Mouse (Mus musculus) yolk sac, embryonic 10.5 days (tissue): ENCODE measurements around the gene Kif5c.

Experiments
- DNase-seq: peaks from one replicate; pipeline ENCODE4 v3.0.0-alpha.2; 2017; ENCODE audit warnings: low spot score

Kif5c gene

GRCm38 (mm10) chr2:49719854-49720253 is 100.8 kb downstream of the Kif5c start:
- DNase-seq: peak; percentile 33

GRCm38 (mm10) chr2:49720343-49720742 is 101.2 kb downstream of the Kif5c start:
- no peak for DNase-seq

- no peak for DNase-seq
Measured at GRCm38 (mm10) chr2:49722331-49722730, 103.2 kb downstream of the Kif5c start.

GRCm38 (mm10) chr2:49722983-49723382 is 103.9 kb downstream of the Kif5c start:
- DNase-seq: no peak

GRCm38 (mm10) chr2:49726672-49727071 is 107.6 kb downstream of the Kif5c start:
- no peak for DNase-seq

- peak; percentile 61 for DNase-seq
Measured at GRCm38 (mm10) chr2:49727199-49727598, 108.1 kb downstream of the Kif5c start.

GRCm38 (mm10) chr2:49727686-49728085 is 108.6 kb downstream of the Kif5c start:
- no peak for DNase-seq

GRCm38 (mm10) chr2:49728896-49729610 is 110.0 kb downstream of the Kif5c start:
- DNase-seq: no peak

- DNase-seq: no peak
Measured at GRCm38 (mm10) chr2:49729611-49729969, 110.5 kb downstream of the Kif5c start.

- no peak for DNase-seq
Measured at GRCm38 (mm10) chr2:49730183-49730582, 111.1 kb downstream of the Kif5c start.

- no peak for DNase-seq
Measured at GRCm38 (mm10) chr2:49732745-49733655, 113.9 kb downstream of the Kif5c start.

- DNase-seq: no peak
Measured at GRCm38 (mm10) chr2:49733656-49734008, 114.5 kb downstream of the Kif5c start.

- DNase-seq: peak; percentile 46
Measured at GRCm38 (mm10) chr2:49734013-49734780, 115.1 kb downstream of the Kif5c start.

- DNase-seq: no peak
Measured at GRCm38 (mm10) chr2:49735386-49735785, 116.3 kb downstream of the Kif5c start.

- DNase-seq: no peak
Measured at GRCm38 (mm10) chr2:49739046-49739445, 119.9 kb downstream of the Kif5c start.

GRCm38 (mm10) chr2:49741026-49741425 is 121.9 kb downstream of the Kif5c start:
- DNase-seq: no peak

GRCm38 (mm10) chr2:49741895-49742734 is 123.0 kb downstream of the Kif5c start:
- no peak for DNase-seq

GRCm38 (mm10) chr2:49742919-49743318 is 123.8 kb downstream of the Kif5c start:
- DNase-seq: no peak

GRCm38 (mm10) chr2:49743775-49744174 is 124.7 kb downstream of the Kif5c start:
- no peak for DNase-seq

- DNase-seq: no peak
Measured at GRCm38 (mm10) chr2:49744251-49745093, 125.4 kb downstream of the Kif5c start.
